Mouse (Mus musculus) urinary bladder, adult 18-20 months (tissue): Measurements from ENCODE around the gene Slc35f4.
"Not testable (repeated sequence)": the region's sequence is repeated elsewhere in the genome, so short reads cannot be mapped to it uniquely, and the experiment has no call there.

Experiments
- DNase-seq, 2 experiments: peaks; one replicate each; pipeline ENCODE4 v3.0.0; 2022; ENCODE audit warnings: low spot score in 2 of 2, mixed read lengths in 2 of 2

Gene Slc35f4

DNA sequence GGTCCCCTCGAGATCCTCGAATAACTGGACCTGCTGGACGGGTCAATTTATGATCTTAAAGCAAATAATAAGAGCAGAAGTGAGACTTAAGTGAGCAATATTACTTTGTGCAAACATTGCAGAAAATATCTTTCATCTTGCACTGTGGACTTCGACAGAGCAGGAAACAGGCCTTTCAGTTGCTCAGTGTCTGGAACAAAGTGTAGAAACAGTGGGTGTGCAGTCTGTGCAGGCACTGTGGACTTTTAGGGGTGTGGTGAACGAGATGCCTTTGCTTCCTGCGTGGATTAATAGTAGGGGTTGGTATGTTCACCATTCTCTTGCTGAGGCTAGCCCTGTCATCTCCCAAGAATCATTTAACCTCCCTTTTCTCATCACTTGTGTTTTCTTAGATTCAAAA lies 247.0 kb downstream of the Slc35f4 start:
- DNase-seq, result no peak

DNA sequence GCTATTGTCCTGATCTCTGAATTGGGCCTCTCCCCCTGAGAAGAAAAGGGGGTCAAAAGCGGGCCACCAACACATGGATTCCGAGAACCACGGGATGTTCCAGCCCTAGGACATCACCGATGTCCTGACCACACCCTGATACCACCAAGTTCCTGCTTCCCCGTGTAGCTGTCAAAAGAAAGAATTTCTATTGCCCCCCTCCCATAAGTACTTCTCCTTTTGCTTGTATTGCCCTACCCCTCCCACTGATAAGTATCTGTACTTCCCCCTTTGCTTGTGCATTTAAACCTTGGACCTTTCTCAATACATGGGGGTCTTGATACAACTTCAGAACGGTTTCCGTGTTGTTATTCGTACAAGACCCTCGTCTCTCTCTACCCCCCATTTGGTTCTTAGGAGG lies 247.4 kb downstream of the Slc35f4 start:
- DNase-seq, result not testable (repeated sequence)

DNA sequence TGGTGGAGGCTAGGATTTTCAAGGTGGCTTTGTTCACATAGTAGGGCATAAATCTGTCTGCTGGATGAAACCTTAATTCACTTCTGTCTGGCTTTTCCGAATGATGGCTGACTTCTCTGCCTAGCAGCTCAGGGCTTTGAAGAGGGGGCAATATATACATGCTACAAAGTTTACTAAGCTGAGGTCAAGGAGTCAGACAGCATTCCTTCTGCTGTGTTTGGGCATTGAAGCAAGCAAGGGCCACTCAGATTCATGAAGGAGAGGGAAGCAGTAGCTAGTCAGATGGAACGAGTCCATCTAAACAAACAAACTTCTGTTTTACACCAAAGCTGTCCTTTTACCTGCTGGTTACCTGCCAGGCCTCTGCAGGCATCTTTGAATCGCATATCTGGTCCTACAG lies 248.2 kb downstream of the Slc35f4 start:
- no peak for DNase-seq

DNA sequence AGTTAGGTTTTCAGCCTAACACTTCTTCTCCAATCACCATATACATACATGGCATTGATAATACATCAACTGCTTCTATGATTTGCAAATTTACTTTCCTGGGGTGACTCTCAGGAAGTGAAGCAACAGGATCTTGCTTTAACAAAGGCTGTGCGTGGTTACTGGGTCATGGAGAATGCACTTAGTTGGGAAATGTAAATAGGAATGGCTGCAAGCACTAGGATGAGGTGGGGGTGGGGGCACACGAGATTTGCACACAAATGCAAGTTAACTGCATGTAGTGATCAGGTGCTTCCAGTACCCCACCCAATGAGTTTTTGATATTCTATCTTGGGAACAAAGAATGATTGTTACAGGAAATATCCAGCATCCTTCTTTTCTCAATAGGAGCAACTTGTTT lies 250.5 kb downstream of the Slc35f4 start:
- no peak for DNase-seq

DNA sequence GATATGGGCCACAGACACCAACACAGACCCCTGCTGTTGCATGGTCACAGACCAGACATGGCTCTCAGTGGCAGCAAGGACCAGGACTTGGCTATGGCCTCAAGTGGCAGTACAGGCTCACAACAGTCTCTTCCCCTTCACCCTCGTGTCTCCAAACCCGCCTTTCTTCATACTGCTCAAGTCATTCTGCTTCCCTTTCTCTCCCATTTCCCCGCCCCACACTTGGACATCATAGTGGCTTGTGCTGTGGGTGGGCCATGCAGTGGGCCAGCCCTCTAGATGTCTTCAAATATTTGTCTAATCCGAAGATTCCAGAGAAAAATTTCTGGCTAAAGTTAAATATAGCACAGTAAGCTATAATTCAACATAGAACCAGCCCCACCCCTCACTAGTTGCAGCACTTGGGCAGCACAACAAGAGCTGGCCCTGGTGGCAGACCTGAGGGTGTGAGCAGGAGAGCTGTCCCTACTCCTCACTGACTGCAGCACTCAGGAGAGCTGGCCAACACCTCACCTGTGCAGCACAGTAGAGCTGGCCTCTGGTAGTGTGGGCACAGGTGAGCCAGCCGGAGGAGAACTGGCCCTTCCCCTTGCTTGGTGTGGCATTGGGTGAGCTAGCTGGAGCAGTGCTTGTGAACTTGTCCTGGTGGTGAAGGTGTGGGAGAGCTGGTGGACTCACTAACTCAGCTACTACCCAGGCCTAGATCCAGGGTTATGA lies 260.4 kb downstream of the Slc35f4 start:
- DNase-seq, result no peak
